Mouse (Mus musculus) embryonic fibroblast, embryonic 13.5 days (primary cell): ENCODE data around the gene Klhl33.

ENCODE experiments used
- CTCF ChIP-seq: IDR thresholded peaks from 2 replicates; pipeline ENCODE4 v1.5.1; 2011; ENCODE audit warnings: mild to moderate bottlenecking, control low read depth, low read length, moderate library complexity, borderline replicate concordance; ENCODE audit not compliant: insufficient read depth
- POLR2A ChIP-seq: IDR thresholded peaks from 2 replicates; pipeline ENCODE4 v1.6.1; 2011; ENCODE audit warnings: low read depth, mild to moderate bottlenecking, control low read depth, low read length, moderate library complexity

GRCm38 (mm10) chr14:50895407-50895806 is 1.9 kb downstream of the Klhl33 start:
- TF ChIP-seq CTCF (no peak), POLR2A (no peak)
